Mouse (Mus musculus): ENCODE data around the gene Fam19a5.

Gene Fam19a5

GRCm38 (mm10) chr15:87543599-87544338 is at the start of gene Fam19a5:
TSS of gene Fam19a5 (plus strand) at chr15:87544299.
- peak; percentile 92 for DNase-seq (ENCODE audit: inconsistent ontology term)

GRCm38 (mm10) chr15:87501737-87502136 is 42.4 kb upstream of the Fam19a5 start:
- no peak for DNase-seq (ENCODE audit: inconsistent ontology term)

GRCm38 (mm10) chr15:87507349-87507748 is 36.8 kb upstream of the Fam19a5 start:
- DNase-seq (ENCODE audit: inconsistent ontology term), result peak; percentile 56

- no peak for DNase-seq (ENCODE audit: inconsistent ontology term)
Measured at GRCm38 (mm10) chr15:87510886-87511285, 33.2 kb upstream of the Fam19a5 start.

- no peak for DNase-seq (ENCODE audit: inconsistent ontology term)
Measured at GRCm38 (mm10) chr15:87518161-87518560, 25.9 kb upstream of the Fam19a5 start.

- no peak for DNase-seq (ENCODE audit: inconsistent ontology term)
Measured at GRCm38 (mm10) chr15:87529271-87529670, 14.8 kb upstream of the Fam19a5 start.

- no peak for DNase-seq (ENCODE audit: inconsistent ontology term)
Measured at GRCm38 (mm10) chr15:87541656-87542055, 2.4 kb upstream of the Fam19a5 start.

GRCm38 (mm10) chr15:87544401-87545129 is 466 bp downstream of the Fam19a5 start:
- DNase-seq (ENCODE audit: inconsistent ontology term), result peak; percentile 83

- no peak for DNase-seq (ENCODE audit: inconsistent ontology term)
Measured at GRCm38 (mm10) chr15:87545130-87545642, 1.1 kb downstream of the Fam19a5 start.

GRCm38 (mm10) chr15:87545731-87546360 is 1.7 kb downstream of the Fam19a5 start:
- no peak for DNase-seq (ENCODE audit: inconsistent ontology term)

- peak; percentile 67 for DNase-seq (ENCODE audit: inconsistent ontology term)
Measured at GRCm38 (mm10) chr15:87547022-87547421, 2.9 kb downstream of the Fam19a5 start.

- peak; percentile 68 for DNase-seq (ENCODE audit: inconsistent ontology term)
Measured at GRCm38 (mm10) chr15:87549724-87550123, 5.6 kb downstream of the Fam19a5 start.

- DNase-seq (ENCODE audit: inconsistent ontology term), result no peak
Measured at GRCm38 (mm10) chr15:87550756-87551155, 6.7 kb downstream of the Fam19a5 start.

GRCm38 (mm10) chr15:87551556-87551955 is 7.5 kb downstream of the Fam19a5 start:
- no peak for DNase-seq (ENCODE audit: inconsistent ontology term)

- no peak for DNase-seq (ENCODE audit: inconsistent ontology term)
Measured at GRCm38 (mm10) chr15:87555811-87556210, 11.7 kb downstream of the Fam19a5 start.

- DNase-seq (ENCODE audit: inconsistent ontology term), result no peak
Measured at GRCm38 (mm10) chr15:87564331-87564730, 20.2 kb downstream of the Fam19a5 start.

- DNase-seq (ENCODE audit: inconsistent ontology term), result peak; percentile 98
Measured at GRCm38 (mm10) chr15:87566040-87566929, 22.2 kb downstream of the Fam19a5 start.

GRCm38 (mm10) chr15:87570182-87570581 is 26.1 kb downstream of the Fam19a5 start:
- DNase-seq (ENCODE audit: inconsistent ontology term), result peak; percentile 87

- no peak for DNase-seq (ENCODE audit: inconsistent ontology term)
Measured at GRCm38 (mm10) chr15:87579861-87580260, 35.8 kb downstream of the Fam19a5 start.

GRCm38 (mm10) chr15:87583921-87584621 is 40.0 kb downstream of the Fam19a5 start:
- DNase-seq (ENCODE audit: inconsistent ontology term), result peak; percentile 91

- no peak for DNase-seq (ENCODE audit: inconsistent ontology term)
Measured at GRCm38 (mm10) chr15:87590975-87591374, 46.9 kb downstream of the Fam19a5 start.
